Mouse (Mus musculus) hindbrain, embryonic 11.5 days (tissue): ENCODE data around the gene 4921517D22Rik. TPM values are rescaled to one million over a fixed set of nuclear protein-coding genes. Genes with fewer than 3 reads are reported as not detected.
A peak's percentile ranks its signal among the peaks of the same experiment; 100 is the strongest.
"Not testable (repeated sequence)": the region's sequence is repeated elsewhere in the genome, so short reads cannot be mapped to it uniquely, and the experiment has no call there.

Experiments
- ATAC-seq: fragments of 200-750 bp; cut with Nextera tagmentation; 2 replicates; pipeline ENCODE4 v1.8.0; 2017; ENCODE audit warnings: mild to moderate bottlenecking, moderate TSS enrichment, moderate library complexity; ENCODE audit not compliant: low FRiP score
- DNase-seq: peaks from one replicate; pipeline ENCODE4 v3.0.0-alpha.2; 2015; ENCODE audit warnings: low spot score
- H3K27ac ChIP-seq: fragments of 300-500 bp; sonication (generic); 2 replicates; pipeline ENCODE4 v1.5.1; 2014; ENCODE audit warnings: mild to moderate bottlenecking, low read depth, low read length
- H3K27me3 ChIP-seq: fragments of 300-500 bp; sonication (generic); 2 replicates; pipeline ENCODE4 v1.6.1; 2014; ENCODE audit warnings: mild to moderate bottlenecking, low read length, moderate library complexity, mixed read lengths; ENCODE audit not compliant: control insufficient read depth, insufficient read depth
- H3K36me3 ChIP-seq: fragments of 300-500 bp; sonication (generic); 2 replicates; pipeline ENCODE4 v1.6.1; 2014; ENCODE audit warnings: mild to moderate bottlenecking, low read length, moderate library complexity, mixed read lengths; ENCODE audit not compliant: control insufficient read depth, insufficient read depth
- H3K4me1 ChIP-seq: fragments of 300-500 bp; sonication (generic); replicated peaks from 2 replicates; pipeline ENCODE4 v1.6.1; 2014; ENCODE audit warnings: low read length, mixed read lengths; ENCODE audit not compliant: control insufficient read depth, insufficient read depth
- H3K4me2 ChIP-seq: fragments of 300-500 bp; sonication (generic); replicated peaks from 2 replicates; pipeline ENCODE4 v1.6.1; 2014; ENCODE audit warnings: mild to moderate bottlenecking, low read depth, low read length
- H3K4me3 ChIP-seq: fragments of 300-500 bp; sonication (generic); 2 replicates; pipeline ENCODE4 v1.5.1; 2014; ENCODE audit warnings: low read depth, low read length
- H3K9ac ChIP-seq: fragments of 300-500 bp; sonication (generic); 2 replicates; pipeline ENCODE4 v1.6.1; 2014; ENCODE audit warnings: low read depth, low read length
- H3K9me3 ChIP-seq: fragments of 300-500 bp; sonication (generic); 2 replicates; pipeline ENCODE4 v1.6.1; 2016; ENCODE audit warnings: low read length; ENCODE audit not compliant: control insufficient read depth
- WGBS: fragments of 180-500 bp; shearing (Covaris S2); extraction: QIAGEN DNeasy Blood & Tissue Kit; methylation state at CpG from one replicate; pipeline ENCODE4 v1.1.7; 2014; 5-methylcytosine and 5-hydroxymethylcytosine counted together
- polyA plus RNA-seq: library from polyadenylated mRNA; unstranded; fragments of >200 nt; fragmentation: Nextera tagmentation; extraction: Ambion mirVana; gene quantifications from 2 replicates; pipeline ENCODE4 v1.2.1, GENCODE M21; 2014

The 4921517D22Rik gene
- polyA plus RNA-seq, 1 experiment from 2014 or later = not detected

DNA sequence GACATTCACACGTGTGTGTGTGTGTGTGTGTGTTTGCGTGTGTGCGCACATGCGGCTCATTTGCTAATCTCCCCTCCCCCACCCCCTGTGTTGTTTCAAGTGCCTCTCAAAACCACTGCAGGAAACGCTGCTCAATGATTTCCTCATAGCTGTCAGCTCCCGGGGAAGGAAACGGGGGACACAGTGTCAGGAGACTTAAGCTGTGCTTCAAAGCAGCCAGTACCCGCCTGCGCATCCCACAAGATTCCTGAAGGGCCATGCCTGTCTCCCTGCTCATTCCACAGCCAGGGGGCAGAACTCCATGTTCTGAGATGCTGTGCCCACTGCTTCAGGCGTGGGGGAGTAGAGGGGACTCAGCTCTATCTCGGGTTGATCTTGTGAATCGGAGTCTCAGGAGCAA lies 10.7 kb upstream of the 4921517D22Rik start:
- Histone ChIP-seq H3K27ac (no peak overlapping the region), H3K4me3 (no peak overlapping the region), H3K36me3 (no peaks in the 10 kb centered on the region), H3K4me2 (no peak overlapping the region), H3K9me3 (no peaks in the 10 kb centered on the region), H3K4me1 (no peaks in the 10 kb centered on the region), H3K9ac (no peak overlapping the region), H3K27me3 (no peaks in the 10 kb centered on the region)
- ATAC-seq = no peak
- no peak for DNase-seq
- 59% methylated on average over 12 of the region's 12 CpGs for WGBS

DNA sequence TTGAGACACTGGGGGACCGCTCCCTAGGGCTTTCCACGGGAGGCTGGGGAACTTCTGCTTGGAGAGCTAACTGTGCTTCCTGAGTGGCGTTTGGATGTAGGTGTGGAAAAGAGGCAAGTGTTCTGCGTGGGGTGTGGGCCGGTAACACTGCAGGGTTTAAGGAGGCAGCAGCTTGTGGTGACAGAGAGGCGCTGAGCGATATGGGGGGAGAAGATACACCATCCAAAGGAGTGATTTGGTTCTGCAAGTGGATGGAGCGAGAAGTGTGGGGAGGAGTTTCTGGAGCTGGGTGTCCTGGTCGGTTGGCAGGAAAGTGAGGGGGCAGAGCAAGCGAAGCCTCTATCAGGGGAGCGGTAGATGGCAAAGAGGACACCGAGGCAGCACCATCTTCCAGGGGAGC lies 9.6 kb upstream of the 4921517D22Rik start:
- no peak overlapping the region for H3K4me2 ChIP-seq
- no peaks in the 10 kb centered on the region for H3K36me3 ChIP-seq
- 82% methylated on average over 12 of the region's 12 CpGs for WGBS
- DNase-seq (no peak), ATAC-seq (no peak)
- H3K4me3 ChIP-seq = no peak overlapping the region
- no peaks in the 10 kb centered on the region for H3K27me3 ChIP-seq
- no peak overlapping the region for H3K9ac ChIP-seq
- H3K4me1 ChIP-seq = no peaks in the 10 kb centered on the region
- H3K27ac ChIP-seq = no peak overlapping the region
- no peaks in the 10 kb centered on the region for H3K9me3 ChIP-seq

DNA sequence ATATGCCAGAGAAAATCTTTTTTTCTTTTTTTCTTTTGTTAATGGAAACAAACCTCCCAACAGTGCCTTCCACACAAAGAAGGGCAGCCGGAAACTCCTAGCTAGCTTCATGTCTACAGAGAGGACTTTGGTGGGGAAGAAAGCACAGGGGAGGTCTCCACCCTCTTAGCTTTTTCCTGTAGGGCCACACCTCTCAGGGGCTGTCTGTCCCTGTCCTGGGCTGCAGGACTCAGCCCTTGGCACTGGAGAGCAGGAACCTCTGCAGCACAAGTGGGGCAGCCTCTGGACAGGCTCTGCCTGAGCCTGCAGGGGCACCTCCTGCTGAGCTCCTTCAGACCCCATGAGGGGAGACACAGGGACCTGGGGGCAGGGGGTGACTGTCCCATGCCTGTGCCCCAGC lies 6.2 kb upstream of the 4921517D22Rik start:
- H3K4me2 ChIP-seq, H3K4me3 ChIP-seq, H3K36me3 ChIP-seq, ATAC-seq, H3K9me3 ChIP-seq, H3K27ac ChIP-seq, H3K4me1 ChIP-seq, DNase-seq, H3K27me3 ChIP-seq, H3K9ac ChIP-seq: not testable (repeated sequence)
- WGBS = 47% methylated on average over 1 of the region's 1 CpGs

DNA sequence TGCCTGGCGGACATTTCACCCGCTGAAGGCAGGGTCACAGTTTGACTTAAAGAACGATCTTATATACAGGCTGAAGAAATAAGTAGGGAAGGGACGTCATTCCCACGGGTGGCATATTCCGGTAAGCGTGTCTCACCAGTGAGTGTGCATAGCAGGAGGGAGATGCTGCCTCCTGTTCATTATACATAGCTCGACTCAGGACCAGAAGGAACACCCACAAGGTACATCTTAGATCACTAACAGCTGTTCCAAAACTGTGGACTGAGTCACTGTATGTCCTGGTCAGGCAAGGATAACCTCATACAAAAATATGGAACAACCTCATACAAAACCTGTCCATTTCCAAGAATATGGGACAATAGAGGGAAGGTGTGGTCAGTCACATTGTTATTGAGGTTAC lies 5.2 kb upstream of the 4921517D22Rik start:
- Histone ChIP-seq H3K4me1 (no peaks in the 10 kb centered on the region), H3K4me2 (no peak overlapping the region), H3K27me3 (no peaks in the 10 kb centered on the region; the same call in 1 of the 2 replicates), H3K36me3 (no peaks in the 10 kb centered on the region), H3K27ac (no peak overlapping the region), H3K4me3 (no peak overlapping the region), H3K9ac (no peak overlapping the region), H3K9me3 (no peaks in the 10 kb centered on the region)
- DNase-seq (no peak), ATAC-seq (no peak)
- WGBS = 91% methylated on average over 8 of the region's 8 CpGs

DNA sequence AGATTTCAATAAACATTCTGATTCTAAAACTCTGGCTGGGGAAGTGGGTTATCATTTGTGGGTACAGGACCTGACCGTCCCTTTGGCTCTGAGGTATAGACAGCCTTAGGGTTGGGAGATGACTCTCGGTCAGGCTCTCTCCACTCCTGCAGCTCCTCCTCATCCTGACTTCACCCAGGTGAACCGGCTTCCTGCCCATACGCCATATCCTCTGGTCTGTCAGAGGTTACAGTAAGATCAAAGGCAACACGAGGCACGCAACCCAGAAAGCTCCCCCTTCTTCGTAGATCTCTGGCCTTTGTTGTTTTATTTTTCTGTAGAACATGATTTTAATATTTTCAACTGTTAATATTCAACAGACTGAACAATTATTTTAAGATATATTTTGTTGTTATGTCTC lies 1.9 kb upstream of the 4921517D22Rik start:
- Histone ChIP-seq H3K9ac (no peak overlapping the region), H3K27ac (no peak overlapping the region), H3K4me1 (peaks cover 2% of the 10 kb centered on the region; the same call in 1 of the 2 replicates), H3K27me3 (no peaks in the 10 kb centered on the region; the same call in 1 of the 2 replicates), H3K4me2 (no peak overlapping the region), H3K9me3 (no peaks in the 10 kb centered on the region), H3K36me3 (no peaks in the 10 kb centered on the region), H3K4me3 (no peak overlapping the region)
- 87% methylated on average over 7 of the region's 7 CpGs for WGBS
- ATAC-seq (no peak), DNase-seq (no peak)

DNA sequence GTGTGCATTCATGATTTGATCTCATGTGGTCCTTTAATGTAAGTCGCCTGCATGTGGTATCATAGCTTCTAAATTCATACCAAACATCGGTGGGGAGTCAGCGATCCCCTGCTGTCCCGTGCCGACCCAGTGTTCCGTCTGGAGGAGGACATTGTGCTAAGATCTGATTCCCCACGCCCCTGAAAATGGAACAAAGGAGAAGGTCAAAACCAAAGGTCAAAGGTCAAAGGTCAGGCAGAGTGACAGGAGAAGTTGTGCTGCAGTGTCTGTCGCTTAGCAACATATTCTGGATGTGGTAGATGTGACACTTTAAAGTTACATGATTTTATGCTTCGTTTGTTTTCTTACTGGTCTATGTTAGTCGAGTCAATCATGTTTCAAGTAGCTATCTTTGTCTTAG lies 2.4 kb downstream of the 4921517D22Rik start:
- peaks cover 2% of the 10 kb centered on the region; the same call in 1 of the 2 replicates for H3K4me1 ChIP-seq

DNA sequence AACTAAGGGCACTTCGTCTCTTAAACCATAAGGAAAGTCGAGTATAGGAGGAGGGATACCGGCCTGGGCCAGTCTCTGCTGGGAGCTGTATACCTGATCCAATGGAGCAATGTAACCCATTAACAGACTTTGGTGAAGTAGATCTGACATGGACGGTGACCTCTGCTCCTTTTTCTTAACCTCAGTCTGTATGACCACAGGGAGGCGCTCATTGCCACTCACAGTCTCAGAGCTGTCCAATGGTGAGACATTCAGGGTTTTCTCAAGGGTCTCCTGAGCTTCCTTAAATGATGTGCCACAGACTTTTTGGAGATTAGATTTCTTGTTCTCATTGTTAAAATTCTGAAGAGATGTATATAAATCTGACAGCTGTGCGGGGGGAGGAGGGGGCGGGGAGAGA lies 3.3 kb downstream of the 4921517D22Rik start:
- H3K27me3 ChIP-seq = no peaks in the 10 kb centered on the region; the same call in 1 of the 2 replicates
- no peak overlapping the region for H3K9ac ChIP-seq
- ATAC-seq = no peak
- H3K4me2 ChIP-seq = no peak overlapping the region
- H3K27ac ChIP-seq = no peak overlapping the region
- 84% methylated on average over 7 of the region's 7 CpGs for WGBS
- no peak for DNase-seq
- no peaks in the 10 kb centered on the region for H3K36me3 ChIP-seq
- H3K9me3 ChIP-seq = no peaks in the 10 kb centered on the region
- H3K4me1 ChIP-seq = peaks cover 2% of the 10 kb centered on the region; the same call in 1 of the 2 replicates
- H3K4me3 ChIP-seq = no peak overlapping the region

More for the DNA sequence above, 2.4 kb downstream of the 4921517D22Rik start:
- peak; percentile 74 for DNase-seq
- H3K27ac ChIP-seq = no peak overlapping the region
- no peaks in the 10 kb centered on the region for H3K36me3 ChIP-seq
- no peak overlapping the region for H3K4me2 ChIP-seq
- no peak overlapping the region for H3K9ac ChIP-seq
- no peaks in the 10 kb centered on the region for H3K9me3 ChIP-seq
- WGBS = 23% methylated on average over 10 of the region's 10 CpGs
- H3K4me3 ChIP-seq = no peak overlapping the region
- no peaks in the 10 kb centered on the region; the same call in 1 of the 2 replicates for H3K27me3 ChIP-seq
- no peak for ATAC-seq

DNA sequence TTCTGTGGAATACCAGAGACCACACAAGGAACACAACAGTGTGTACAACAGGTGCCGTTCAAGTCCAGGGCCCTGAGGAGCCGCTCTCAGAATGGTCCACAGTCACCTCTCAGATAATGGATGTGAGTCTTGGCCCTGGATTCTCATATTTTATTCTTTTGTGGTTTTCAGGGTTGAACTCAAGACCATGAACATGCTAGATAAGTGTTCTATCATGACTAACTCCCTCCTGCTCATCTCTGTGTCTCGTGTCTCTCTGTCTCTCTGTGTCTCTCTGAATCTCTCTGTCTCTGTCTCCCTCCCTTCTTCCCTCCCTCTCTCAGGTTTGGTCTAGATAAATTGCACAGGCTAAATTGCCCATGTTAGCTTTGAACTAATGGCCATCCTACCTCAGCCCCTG lies 4.1 kb downstream of the 4921517D22Rik start:
- no peaks in the 10 kb centered on the region; the same call in 1 of the 2 replicates for H3K27me3 ChIP-seq
- H3K4me3 ChIP-seq = no peak overlapping the region
- H3K4me2 ChIP-seq = no peak overlapping the region
- no peak for ATAC-seq
- DNase-seq = no peak
- no peak overlapping the region for H3K9ac ChIP-seq
- 96% methylated on average over 3 of the region's 3 CpGs for WGBS
- no peaks in the 10 kb centered on the region for H3K36me3 ChIP-seq
- no peaks in the 10 kb centered on the region for H3K9me3 ChIP-seq
- no peak overlapping the region for H3K27ac ChIP-seq
- H3K4me1 ChIP-seq = peaks cover 2% of the 10 kb centered on the region; the same call in 1 of the 2 replicates

DNA sequence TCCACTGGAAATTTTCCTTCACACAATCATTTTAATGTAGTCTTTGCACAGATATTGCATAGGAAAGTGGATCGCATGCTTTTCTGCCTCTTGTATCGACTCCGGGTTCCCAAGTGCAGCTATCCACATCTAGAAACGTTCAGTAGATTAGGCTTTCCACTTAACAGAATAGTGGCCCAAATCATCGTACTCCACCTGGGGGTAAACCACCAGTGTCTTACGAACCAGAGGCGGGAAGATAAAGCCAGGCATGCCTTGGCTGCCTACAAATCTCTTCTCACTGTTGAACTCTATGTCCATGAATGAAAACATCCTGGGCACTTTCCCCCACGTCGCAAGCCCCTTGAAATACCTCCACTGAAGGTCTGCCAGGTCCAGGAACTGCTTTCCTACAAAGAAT lies 4.6 kb downstream of the 4921517D22Rik start:
- no peak for ATAC-seq
- DNase-seq = no peak
- Histone ChIP-seq H3K4me2 (no peak overlapping the region), H3K27me3 (no peaks in the 10 kb centered on the region; the same call in 1 of the 2 replicates), H3K9me3 (no peaks in the 10 kb centered on the region), H3K36me3 (no peaks in the 10 kb centered on the region), H3K4me3 (no peak overlapping the region), H3K9ac (no peak overlapping the region), H3K27ac (no peak overlapping the region), H3K4me1 (peaks cover 2% of the 10 kb centered on the region; the same call in 1 of the 2 replicates)
- 89% methylated on average over 9 of the region's 9 CpGs for WGBS
